Mouse (Mus musculus): ENCODE results near the gene Dtnbp1.

- no peak for TF ChIP-seq CTCF (IDR thresholded peaks at IDR 0.05; ENCODE audit: control insufficient read depth, insufficient read depth, insufficient read length)
- no peak for TF ChIP-seq FOSL1 (IDR thresholded peaks at IDR 0.05; ENCODE audit: insufficient read depth, low read length, poor library complexity, severe bottlenecking)
- no peak for TF ChIP-seq USF1 (IDR thresholded peaks at IDR 0.05; ENCODE audit: low read depth)
Observed at GRCm38 (mm10) chr13:45006483-45006882, 4.5 kb upstream of the Dtnbp1 start.

Data from C2C12 (cell line).